Mouse (Mus musculus): ENCODE data around the gene Sf3b4. TPM values are rescaled to one million over a fixed set of nuclear protein-coding genes. Genes with fewer than 3 reads are reported as not detected.

Sf3b4 gene
- polyA plus RNA-seq, 1 experiment: 77.5 TPM

DNA sequence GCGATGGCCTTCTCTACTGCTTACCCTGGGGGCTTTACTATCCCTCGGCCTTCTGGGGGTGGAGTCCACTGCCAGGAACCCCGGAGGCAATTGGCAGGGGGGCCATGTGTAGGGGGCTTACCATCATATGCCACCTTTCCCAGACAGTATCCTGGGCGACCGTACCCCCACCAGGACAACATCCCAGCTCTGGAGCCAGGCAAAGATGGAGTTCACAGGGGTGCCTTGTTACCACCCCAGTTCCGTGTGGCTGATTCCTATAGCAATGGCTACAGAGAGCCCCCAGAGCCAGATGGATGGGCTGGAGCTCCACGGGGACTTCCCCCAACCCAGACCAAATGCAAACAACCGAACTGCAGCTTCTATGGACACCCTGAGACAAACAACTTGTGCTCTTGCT, 16.6 kb upstream of the Sf3b4 start:
- Histone ChIP-seq H3ac (ENCODE audit: control insufficient read depth, insufficient read length) (no peak overlapping the region), H3K79me2 (ENCODE audit: control insufficient read depth, insufficient read depth) (no peaks in the 10 kb centered on the region), H3K27me3 (ENCODE audit: control insufficient read depth, insufficient read depth, insufficient read length) (no peaks in the 10 kb centered on the region), H3K36me3 (ENCODE audit: control insufficient read depth, insufficient read depth) (peaks cover 47% of the 10 kb centered on the region), H3K4me3 (no peak overlapping the region), H3K4me2 (ENCODE audit: low read depth) (no peak overlapping the region)
- TF ChIP-seq MYOG (IDR thresholded peaks at IDR 0.05; ENCODE audit: control insufficient read depth in 1 of 3, insufficient read depth in 1 of 3, insufficient read length in 2 of 3, low read depth in 2 of 3): no peak
- no peak for TF ChIP-seq POLR2AphosphoS2 (IDR thresholded peaks at IDR 0.05; ENCODE audit: insufficient read length, low read depth)

DNA sequence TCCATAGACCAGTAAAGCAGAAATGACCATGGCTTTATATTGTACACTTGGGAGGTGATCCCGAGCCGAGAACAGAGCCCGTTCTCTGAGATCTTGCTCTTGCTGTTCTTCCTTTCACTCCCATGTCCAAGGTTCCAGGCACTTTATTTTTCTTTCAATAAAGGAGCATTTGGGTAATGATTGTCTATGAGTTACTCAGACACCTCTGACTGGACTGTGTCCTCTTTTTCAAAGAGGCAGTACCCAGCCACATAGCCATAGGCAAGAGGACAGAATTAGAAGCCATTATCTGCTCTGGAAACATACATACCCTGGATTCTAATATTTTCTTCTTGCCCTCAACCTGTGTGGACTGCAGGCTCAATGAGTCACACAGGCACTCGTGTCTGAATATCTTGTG, 12.3 kb upstream of the Sf3b4 start:
- H3K36me3 ChIP-seq (ENCODE audit: control insufficient read depth, insufficient read depth): peaks cover 11% of the 10 kb centered on the region
- TF ChIP-seq REST (IDR thresholded peaks at IDR 0.05; ENCODE audit: insufficient read depth, insufficient read length): no peak
- TF ChIP-seq POLR2AphosphoS2 (IDR thresholded peaks at IDR 0.05; ENCODE audit: insufficient read length, low read depth): no peak
- TF ChIP-seq TCF3 (IDR thresholded peaks at IDR 0.05; ENCODE audit: insufficient read length, low read depth): no peak
- no peak for TF ChIP-seq SRF (IDR thresholded peaks at IDR 0.05; ENCODE audit: control insufficient read depth, insufficient read length, low read depth)
- no peak for TF ChIP-seq MYOD1 (IDR thresholded peaks at IDR 0.05; ENCODE audit: control insufficient read depth in 1 of 3, insufficient read length in 2 of 3, low read depth in 2 of 3)
- TF ChIP-seq MYOG (IDR thresholded peaks at IDR 0.05; ENCODE audit: control insufficient read depth in 1 of 3, insufficient read depth in 1 of 3, insufficient read length in 2 of 3, low read depth in 2 of 3): no peak
- TF ChIP-seq MAX (IDR thresholded peaks at IDR 0.05; ENCODE audit: low read depth): no peak
- TF ChIP-seq CEBPB (IDR thresholded peaks at IDR 0.05; ENCODE audit: insufficient read depth, poor library complexity, severe bottlenecking): no peak
- TF ChIP-seq TCF12 (IDR thresholded peaks at IDR 0.05; ENCODE audit: insufficient read depth, poor library complexity, severe bottlenecking): no peak
- no peak for TF ChIP-seq E2F4 (IDR thresholded peaks at IDR 0.05; ENCODE audit: insufficient read depth)
- no peak for TF ChIP-seq USF1 (IDR thresholded peaks at IDR 0.05; ENCODE audit: low read depth)
- TF ChIP-seq POLR2A (IDR thresholded peaks at IDR 0.05; ENCODE audit: insufficient read length, low read depth): no peak
- no peaks in the 10 kb centered on the region for H3K27me3 ChIP-seq (ENCODE audit: control insufficient read depth, insufficient read depth, insufficient read length)
- no peaks in the 10 kb centered on the region for H3K79me2 ChIP-seq (ENCODE audit: control insufficient read depth, insufficient read depth)
- H3K4me3 ChIP-seq: peak overlapping the region; percentile 31
- peak overlapping the region; percentile 97 for H3K4me2 ChIP-seq (ENCODE audit: low read depth)
- no peak overlapping the region for H3ac ChIP-seq (ENCODE audit: control insufficient read depth, insufficient read length)

DNA sequence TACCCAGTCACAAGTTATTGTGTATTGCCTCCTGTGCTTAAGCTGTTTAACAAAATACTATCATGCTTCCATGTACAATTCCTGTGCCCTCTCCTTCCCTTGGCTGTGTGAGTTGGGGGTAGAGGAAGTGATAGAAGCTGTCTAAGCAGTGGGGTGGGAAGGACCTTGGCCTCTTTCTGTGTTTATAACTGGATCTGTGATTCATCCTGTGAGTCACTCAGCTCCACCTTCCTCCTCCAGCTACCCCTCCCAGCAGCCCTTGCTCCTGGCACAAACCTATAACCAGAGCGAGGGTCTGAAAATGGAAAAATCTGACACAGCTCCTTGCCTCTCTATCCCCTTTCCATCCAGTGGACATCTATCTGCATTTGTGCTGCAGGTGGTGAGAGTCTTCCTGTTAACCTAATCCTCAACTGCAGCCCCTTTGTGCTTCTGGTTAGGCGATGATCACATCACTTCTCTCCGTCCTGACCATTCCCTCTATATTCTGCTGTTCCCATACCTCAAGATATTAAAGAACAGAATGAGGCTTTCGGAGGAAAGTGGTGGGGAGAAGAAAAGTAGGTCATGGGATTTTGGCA, 11.8 kb upstream of the Sf3b4 start:
- Histone ChIP-seq H3K79me2 (ENCODE audit: control insufficient read depth, insufficient read depth) (no peaks in the 10 kb centered on the region), H3ac (ENCODE audit: control insufficient read depth, insufficient read length) (peak overlapping the region; percentile 11), H3K27me3 (ENCODE audit: control insufficient read depth, insufficient read depth, insufficient read length) (no peaks in the 10 kb centered on the region), H3K36me3 (ENCODE audit: control insufficient read depth, insufficient read depth) (peaks cover 11% of the 10 kb centered on the region), H3K4me3 (peak overlapping the region; percentile 31), H3K4me2 (ENCODE audit: low read depth) (peak overlapping the region; percentile 97)
- TF ChIP-seq POLR2A (IDR thresholded peaks at IDR 0.05; ENCODE audit: insufficient read length, low read depth): no peak
- no peak for TF ChIP-seq TCF3 (IDR thresholded peaks at IDR 0.05; ENCODE audit: insufficient read length, low read depth)
- TF ChIP-seq TCF12 (IDR thresholded peaks at IDR 0.05; ENCODE audit: insufficient read depth, poor library complexity, severe bottlenecking): no peak
- no peak for TF ChIP-seq MYOD1 (IDR thresholded peaks at IDR 0.05; ENCODE audit: control insufficient read depth in 1 of 3, insufficient read length in 2 of 3, low read depth in 2 of 3)
- TF ChIP-seq REST (IDR thresholded peaks at IDR 0.05; ENCODE audit: insufficient read depth, insufficient read length): no peak
- TF ChIP-seq MYOG (IDR thresholded peaks at IDR 0.05; ENCODE audit: control insufficient read depth in 1 of 3, insufficient read depth in 1 of 3, insufficient read length in 2 of 3, low read depth in 2 of 3): no peak
- TF ChIP-seq E2F4 (IDR thresholded peaks at IDR 0.05; ENCODE audit: insufficient read depth): no peak
- peak; percentile 67 for TF ChIP-seq POLR2AphosphoS2 (IDR thresholded peaks at IDR 0.05; ENCODE audit: insufficient read length, low read depth)
- TF ChIP-seq USF1 (IDR thresholded peaks at IDR 0.05; ENCODE audit: low read depth): no peak

DNA sequence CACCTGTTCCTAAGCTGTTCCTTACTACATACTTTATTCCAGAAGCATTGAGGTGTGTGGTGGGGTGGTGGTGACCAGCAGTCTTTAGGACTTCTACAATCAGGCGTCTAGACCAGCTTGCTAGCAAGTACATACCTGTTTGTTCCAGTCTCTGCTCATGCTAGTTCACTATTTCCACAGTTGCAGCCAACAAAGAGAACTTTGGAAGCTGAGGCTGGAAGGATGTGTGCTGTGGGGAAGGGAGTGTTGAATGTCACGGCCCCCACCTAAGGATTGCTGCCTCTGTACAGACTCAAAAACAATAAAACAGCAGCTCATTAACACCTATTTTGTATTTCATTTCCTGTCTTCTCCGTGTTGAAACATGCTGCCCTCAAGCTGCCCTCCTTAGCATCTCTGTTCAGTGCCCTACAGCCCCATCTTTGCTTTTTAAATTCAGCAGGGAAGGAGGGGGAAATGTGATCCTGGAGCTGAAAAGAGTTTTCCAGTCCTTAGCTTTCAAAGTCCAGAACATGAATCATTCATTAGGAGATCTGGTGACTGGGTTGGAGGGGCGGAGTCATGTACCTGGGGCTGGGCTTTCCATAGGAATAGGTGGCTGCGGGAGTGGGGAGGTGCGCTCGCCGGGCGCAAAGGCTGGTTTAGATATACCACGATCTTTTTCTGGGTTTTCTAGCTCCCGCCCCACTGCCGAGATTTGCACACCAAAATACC, 11.2 kb upstream of the Sf3b4 start:
- H3K27me3 ChIP-seq (ENCODE audit: control insufficient read depth, insufficient read depth, insufficient read length): no peaks in the 10 kb centered on the region
- H3K79me2 ChIP-seq (ENCODE audit: control insufficient read depth, insufficient read depth): no peaks in the 10 kb centered on the region
- H3K4me2 ChIP-seq (ENCODE audit: low read depth): peak overlapping the region; percentile 97
- peak overlapping the region; percentile 11 for H3ac ChIP-seq (ENCODE audit: control insufficient read depth, insufficient read length)
- no peak for TF ChIP-seq MYOG (IDR thresholded peaks at IDR 0.05; ENCODE audit: control insufficient read depth in 1 of 3, insufficient read depth in 1 of 3, insufficient read length in 2 of 3, low read depth in 2 of 3)
- TF ChIP-seq USF1 (IDR thresholded peaks at IDR 0.05; ENCODE audit: low read depth): no peak
- peak; percentile 31 for TF ChIP-seq POLR2AphosphoS2 (IDR thresholded peaks at IDR 0.05; ENCODE audit: insufficient read length, low read depth)
- TF ChIP-seq TCF3 (IDR thresholded peaks at IDR 0.05; ENCODE audit: insufficient read length, low read depth): no peak
- no peak for TF ChIP-seq SRF (IDR thresholded peaks at IDR 0.05; ENCODE audit: control insufficient read depth, insufficient read length, low read depth)
- no peak for TF ChIP-seq REST (IDR thresholded peaks at IDR 0.05; ENCODE audit: insufficient read depth, insufficient read length)
- TF ChIP-seq CEBPB (IDR thresholded peaks at IDR 0.05; ENCODE audit: insufficient read depth, poor library complexity, severe bottlenecking): no peak
- peak; percentile 42 for TF ChIP-seq POLR2A (IDR thresholded peaks at IDR 0.05; ENCODE audit: insufficient read length, low read depth)
- TF ChIP-seq MYOD1 (IDR thresholded peaks at IDR 0.05; ENCODE audit: control insufficient read depth in 1 of 3, insufficient read length in 2 of 3, low read depth in 2 of 3): no peak
- TF ChIP-seq TCF12 (IDR thresholded peaks at IDR 0.05; ENCODE audit: insufficient read depth, poor library complexity, severe bottlenecking): no peak
- no peak for TF ChIP-seq E2F4 (IDR thresholded peaks at IDR 0.05; ENCODE audit: insufficient read depth)
- TF ChIP-seq MAX (IDR thresholded peaks at IDR 0.05; ENCODE audit: low read depth): no peak
- H3K36me3 ChIP-seq (ENCODE audit: control insufficient read depth, insufficient read depth): peaks cover 8% of the 10 kb centered on the region
- H3K4me3 ChIP-seq: peak overlapping the region; percentile 31

Measured in myocyte (in vitro differentiated cells).